Mouse (Mus musculus) ovary, postnatal 10 days (tissue): ENCODE results near the gene Olfr503.
"Not testable (repeated sequence)": the region's sequence is repeated elsewhere in the genome, so short reads cannot be mapped to it uniquely, and the experiment has no call there.

Experiments
- DNase-seq: peaks from one replicate; pipeline ENCODE4 v3.0.0; 2022; ENCODE audit warnings: low spot score

Gene Olfr503

GRCm38 (mm10) chr7:108544227-108544626, at the start of gene Olfr503:
Gene Olfr503, plus strand, starts transcription at chr7:108544527.
- not testable (repeated sequence) for DNase-seq

GRCm38 (mm10) chr7:108524965-108525364, 19.4 kb upstream of the Olfr503 start, which contains the start of gene Olfr502:
Gene Olfr502, minus strand, starts transcription at chr7:108525065.
- no peak for DNase-seq

- DNase-seq, result no peak
Measured at GRCm38 (mm10) chr7:108542416-108542815, 1.9 kb upstream of the Olfr503 start.

DNA sequence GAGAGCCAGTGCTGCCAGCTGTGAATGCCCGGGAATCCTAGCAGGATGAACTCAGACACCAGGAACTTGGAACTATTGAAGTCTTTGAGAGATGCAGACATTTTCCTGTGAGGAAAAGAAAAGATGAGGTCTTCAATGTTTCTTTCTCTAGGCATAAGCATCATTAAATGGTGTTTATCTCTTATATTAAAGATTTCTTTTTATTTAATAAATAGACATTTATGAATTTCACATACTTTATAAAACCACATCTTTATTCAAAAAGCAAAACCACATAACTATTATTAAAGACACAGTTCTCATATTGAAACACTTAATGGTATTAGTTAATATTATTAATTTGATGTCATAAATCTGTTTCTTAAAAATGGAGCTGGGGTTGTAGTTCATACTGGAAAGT, 21.4 kb downstream of the Olfr503 start, which contains the start of gene Olfr504:
Gene Olfr504, minus strand, starts transcription at position 101 of the 400 bp plus-strand sequence.
- no peak for DNase-seq

DNA sequence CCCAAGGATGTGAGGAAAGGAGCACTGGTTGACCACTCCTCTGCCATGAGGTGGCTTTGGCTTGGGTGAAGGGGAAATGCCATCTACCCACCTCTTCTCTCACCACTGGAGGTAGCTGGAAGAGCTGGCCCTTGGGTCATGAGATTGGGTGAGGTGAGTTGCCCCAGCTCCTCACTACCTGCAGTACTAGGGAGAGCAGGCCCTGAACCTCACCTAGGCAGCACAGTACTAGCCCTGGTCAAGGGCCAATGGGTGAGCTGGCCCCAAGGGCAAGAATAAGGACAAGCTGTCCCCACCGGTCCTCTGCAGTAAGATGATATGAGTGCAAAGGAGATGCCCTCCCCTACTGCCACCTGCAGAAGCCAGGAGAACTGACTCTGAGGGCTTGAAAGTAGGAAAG, 45.5 kb downstream of the Olfr503 start:
- DNase-seq, result no peak
